Mouse (Mus musculus) right cerebral cortex, postnatal 14 days (tissue): ENCODE measurements around the gene Hecw2.

Source experiments
- DNase-seq: peaks from one replicate; pipeline ENCODE4 v3.0.0; 2022

Hecw2 gene

DNA sequence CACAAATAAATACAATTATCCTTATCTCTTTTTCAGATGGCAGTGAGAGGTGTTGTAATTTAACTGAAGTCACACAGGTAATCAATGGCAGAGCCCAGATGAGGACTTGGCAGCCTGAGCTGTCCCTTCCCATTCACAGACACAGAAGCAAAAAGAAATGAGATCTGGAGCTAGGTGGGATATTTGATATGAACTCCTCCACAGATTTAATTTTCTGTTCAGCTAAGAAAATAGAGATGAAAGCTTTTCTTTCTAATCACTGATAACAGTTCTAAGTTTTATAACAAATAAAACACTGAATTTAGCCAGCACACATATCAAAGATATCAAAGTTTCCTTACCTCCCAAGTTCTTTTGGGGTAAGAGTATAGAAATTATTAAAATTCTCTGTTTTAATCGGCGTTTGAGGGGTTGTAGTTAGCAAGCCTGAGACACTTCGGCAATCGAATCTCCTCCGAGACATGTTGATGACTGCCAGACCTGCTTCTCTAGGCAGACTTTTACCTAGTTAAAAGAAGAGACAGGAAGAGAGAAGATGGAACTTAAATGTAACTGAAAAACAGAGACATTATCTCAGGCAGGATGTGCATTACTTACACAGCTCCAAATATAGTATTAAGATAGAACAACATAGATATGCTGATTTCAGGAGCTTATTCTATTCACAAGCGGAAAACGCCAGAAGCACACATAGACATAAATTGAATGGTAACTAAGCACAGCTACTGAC lies 418.6 kb downstream of the Hecw2 start:
- DNase-seq = no peak

DNA sequence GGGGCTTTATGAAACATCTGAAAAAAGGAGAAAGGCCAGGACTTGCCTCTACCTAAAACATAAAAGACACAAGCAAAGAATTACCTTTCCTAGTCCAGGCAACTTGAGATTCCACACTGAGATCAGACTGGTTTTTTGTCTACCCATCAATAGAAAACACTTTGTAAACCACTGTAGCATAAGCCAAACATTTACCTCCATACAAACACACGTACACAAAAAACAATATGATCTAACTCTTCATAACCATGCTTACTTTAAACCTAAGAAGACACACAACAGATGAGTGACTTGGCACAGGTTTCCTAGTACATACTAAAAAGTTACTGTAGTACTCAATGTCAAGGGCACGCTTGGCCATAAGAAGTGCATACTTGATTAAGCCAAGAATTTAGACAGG lies 419.4 kb downstream of the Hecw2 start:
- no peak for DNase-seq

DNA sequence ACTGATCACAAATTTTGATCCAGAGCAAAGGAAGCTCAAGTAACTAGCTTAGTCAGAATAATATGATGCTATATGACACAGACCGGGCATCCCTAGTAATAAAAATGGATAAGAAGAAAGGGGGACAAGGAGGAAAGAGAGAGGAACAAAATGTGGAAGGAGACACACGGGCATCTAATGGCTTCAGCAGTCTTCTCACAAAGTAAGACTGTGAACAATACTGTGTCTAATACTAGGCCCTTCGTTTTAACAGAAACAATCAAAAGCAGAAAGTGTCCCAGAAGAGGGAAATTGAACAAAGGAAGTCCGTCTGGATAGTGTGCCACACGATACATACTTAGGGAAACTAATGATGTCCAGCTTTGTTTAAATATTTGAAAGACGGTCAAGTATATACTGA lies 419.9 kb downstream of the Hecw2 start:
- DNase-seq = no peak

DNA sequence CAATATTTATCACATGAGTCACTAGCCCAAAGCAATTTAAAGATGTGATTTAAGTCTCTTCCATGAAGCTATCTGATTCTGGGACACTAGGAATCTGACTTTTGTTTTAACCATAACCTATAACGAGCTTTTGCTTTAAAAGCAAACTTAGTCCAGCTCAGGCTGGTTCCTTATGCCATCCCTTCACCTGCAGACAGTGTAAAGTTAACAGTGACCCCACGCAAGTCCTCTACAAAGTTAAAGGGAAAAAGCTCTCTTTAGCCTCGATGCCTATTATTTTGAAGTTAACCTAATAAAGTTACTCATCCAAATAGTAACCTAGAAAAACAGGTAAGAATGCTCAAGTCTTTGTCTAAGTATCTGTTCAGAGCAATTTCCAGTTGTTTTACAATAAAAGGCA lies 420.4 kb downstream of the Hecw2 start:
- no peak for DNase-seq

DNA sequence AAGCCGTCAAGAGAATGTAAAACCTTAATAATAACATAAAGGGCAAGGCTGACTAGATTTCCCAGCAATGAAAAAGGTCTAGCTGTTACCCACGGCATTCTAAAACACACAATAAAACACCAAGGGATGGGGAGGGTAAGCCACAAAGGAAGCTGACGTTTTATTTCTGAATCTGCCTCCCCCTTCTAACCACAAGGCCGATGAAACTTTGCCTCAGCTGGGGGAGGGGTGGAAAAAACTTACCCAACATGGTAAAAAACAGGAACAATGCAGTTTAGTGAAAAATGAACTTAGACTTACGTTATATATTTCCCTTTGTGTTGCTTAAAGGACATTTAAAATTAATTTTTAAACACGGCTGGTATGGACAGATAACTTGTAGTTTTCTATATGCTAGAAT lies 421.0 kb downstream of the Hecw2 start:
- DNase-seq = no peak

DNA sequence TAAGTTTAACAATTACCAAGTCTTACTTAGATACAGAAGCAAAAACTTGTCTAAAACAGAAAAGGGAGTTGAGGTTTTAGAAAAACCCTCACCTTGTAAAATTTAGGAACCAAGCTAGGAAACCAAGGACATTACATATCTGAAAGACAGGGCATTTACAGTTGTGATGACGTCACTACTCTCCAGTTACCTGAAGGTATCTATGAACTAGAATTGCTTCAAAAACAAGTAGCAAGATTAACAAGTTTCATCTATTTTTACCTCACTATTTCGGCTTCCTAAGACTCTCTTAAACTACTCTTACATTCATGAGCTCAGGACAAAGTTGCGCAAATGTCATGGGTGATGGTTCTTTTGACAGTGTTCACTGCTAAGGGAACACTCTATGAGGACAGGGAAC lies 422.0 kb downstream of the Hecw2 start:
- no peak for DNase-seq

DNA sequence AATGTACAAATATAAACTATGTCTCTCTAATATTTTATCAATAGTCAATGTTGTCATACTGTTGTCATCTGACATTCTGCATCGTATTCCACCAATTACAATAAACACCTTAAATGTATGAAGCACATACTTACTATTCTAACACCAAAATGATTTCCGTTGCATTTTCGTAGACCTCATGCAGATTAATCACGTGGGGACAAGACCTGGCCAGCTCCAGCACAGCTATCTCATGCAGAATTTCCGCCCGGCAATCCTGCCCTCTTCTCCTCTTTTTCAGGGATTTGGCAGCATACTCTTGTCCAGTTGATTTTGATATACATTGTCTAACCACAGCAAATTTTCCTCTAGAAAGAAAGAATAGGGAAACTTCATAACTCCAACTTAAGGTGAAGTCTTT lies 423.5 kb downstream of the Hecw2 start:
- no peak for DNase-seq

DNA sequence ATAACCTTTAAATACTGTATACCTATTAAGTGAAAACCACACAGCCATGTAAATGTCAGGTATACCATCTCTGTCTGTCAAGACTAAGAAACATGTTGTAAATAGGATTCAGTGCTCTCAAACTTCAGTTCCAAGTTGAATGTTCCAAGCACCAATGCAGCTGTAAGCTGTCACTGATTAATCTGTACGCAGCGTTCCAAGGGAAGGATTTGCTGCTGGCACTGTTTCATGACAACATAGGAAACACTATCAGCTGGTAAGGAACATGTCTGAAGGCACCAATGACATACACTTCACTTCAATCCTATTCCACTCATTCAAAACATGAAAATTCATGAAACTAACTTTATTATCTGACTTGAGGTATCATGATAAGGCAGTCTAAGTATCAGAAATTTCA lies 428.9 kb downstream of the Hecw2 start:
- DNase-seq = no peak

DNA sequence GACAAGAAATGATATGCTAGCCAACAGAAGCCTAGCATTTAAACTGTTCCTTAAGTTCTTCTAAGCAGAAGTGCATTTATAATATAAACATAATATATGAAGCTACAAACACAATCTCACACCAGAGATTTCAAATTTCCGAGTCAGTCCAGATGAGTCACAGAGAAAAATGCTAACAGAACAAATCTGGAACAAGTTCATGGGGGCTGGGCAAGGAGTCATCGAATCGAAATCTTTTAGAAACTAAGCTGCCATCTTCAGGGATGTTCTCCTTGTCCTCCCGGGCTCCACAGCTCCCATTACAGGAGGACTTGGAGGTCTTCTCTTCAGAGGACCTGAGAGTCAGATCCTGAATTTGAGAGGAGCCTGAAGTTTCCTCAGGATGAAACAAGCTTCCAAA lies 437.7 kb downstream of the Hecw2 start:
- DNase-seq = no peak
